ENCODE assay signal across 8 mouse cellular contexts in genomic region chr7:79792635-79793421, GRCm38 (mm10). TPM values are rescaled to one million over a fixed set of nuclear protein-coding genes. Genes with fewer than 3 reads are reported as not detected.
DNase-seq lines count a peak whose midpoint lies in the region; ATAC-seq and TF ChIP-seq lines count a peak whose summit lies in the region.

No protein-coding gene starts in this region.

- no peaks in the 10 kb centered on the region for H3K27me3 ChIP-seq in MEL (ENCODE audit: control insufficient read depth in 1 of 2, insufficient read depth in 2 of 2, low read length in 2 of 2)
- H3K27me3 ChIP-seq in embryonic facial prominence, embryonic 12.5 days, result peaks cover 50% of the 10 kb centered on the region
- peaks cover 67% of the 10 kb centered on the region for H3K27me3 ChIP-seq in limb, embryonic 15.5 days

- H3K9ac ChIP-seq in MEL (ENCODE audit: control insufficient read depth, low read depth, low read length, poor library complexity, severe bottlenecking), result no peak overlapping the region
- peak overlapping the region; percentile 49 for H3K9ac ChIP-seq in embryonic facial prominence, embryonic 12.5 days
- peak overlapping the region; percentile 17; the same call in 1 of the 2 replicates for H3K9ac ChIP-seq in limb, embryonic 15.5 days

- peak; percentile 44 to 70 (median 45) for TF ChIP-seq CTCF in MEL (IDR thresholded peaks at IDR 0.05 in 2 of 3, conservative IDR thresholded peaks at IDR 0.05 in 1 of 3; ENCODE audit: control insufficient read depth in 1 of 3, insufficient read depth in 1 of 3, low read depth in 2 of 3, low read length in 3 of 3, poor library complexity in 1 of 3, severe bottlenecking in 1 of 3)

- 2% methylated on average over 80 of the region's 80 CpGs for WGBS in embryonic facial prominence, embryonic 12.5 days
- under 1% methylated on average over 73 of the region's 80 CpGs for WGBS in limb, embryonic 15.5 days

- H3K4me3 ChIP-seq in MEL (ENCODE audit: control insufficient read depth in 1 of 2, insufficient read depth in 1 of 2, low read depth in 2 of 2, low read length in 2 of 2), result no peak overlapping the region
- peak overlapping the region; percentile 46 for H3K4me3 ChIP-seq in embryonic facial prominence, embryonic 12.5 days
- peak overlapping the region; percentile 46 for H3K4me3 ChIP-seq in limb, embryonic 15.5 days

- TF ChIP-seq RAD21 in MEL (IDR thresholded peaks at IDR 0.05; ENCODE audit: low read depth, low read length), result peak; percentile 3

- no peak overlapping the region for H3K27ac ChIP-seq in MEL (ENCODE audit: control insufficient read depth, low read depth, low read length)
- no peak overlapping the region for H3K27ac ChIP-seq in embryonic facial prominence, embryonic 12.5 days
- H3K27ac ChIP-seq in limb, embryonic 15.5 days, result no peak overlapping the region

- no peak for TF ChIP-seq POLR2A in MEL (IDR thresholded peaks at IDR 0.05; ENCODE audit: control insufficient read depth in 1 of 2, insufficient read depth in 1 of 2, low read depth in 1 of 2, low read length in 2 of 2, poor library complexity in 1 of 2)

- H3K4me1 ChIP-seq in MEL (ENCODE audit: control insufficient read depth in 1 of 2, insufficient read depth in 2 of 2, low read length in 2 of 2), result no peaks in the 10 kb centered on the region
- H3K4me1 ChIP-seq in embryonic facial prominence, embryonic 12.5 days, result 0 out of 2 replicates have a peak, but pooled peaks cover 3% of the 10 kb centered on the region
- peaks cover 11% of the 10 kb centered on the region for H3K4me1 ChIP-seq in limb, embryonic 15.5 days

- DNase-seq in kidney, adult 18-20 months, result peak; percentile 49
- DNase-seq in kidney, adult 9 months, result no peak
- no peak for DNase-seq in MEL (ENCODE audit: low read depth, low spot score)
- DNase-seq in naive thymus-derived CD4-positive, alpha-beta T cell, adult 2 months (ENCODE audit: low read depth), result peak; percentile 34

- H3K9me3 ChIP-seq in MEL (replicated peaks; ENCODE audit: insufficient read depth, low read length), result no peaks in the 10 kb centered on the region
- H3K9me3 ChIP-seq in embryonic facial prominence, embryonic 12.5 days, result no peaks in the 10 kb centered on the region
- H3K9me3 ChIP-seq in limb, embryonic 15.5 days, result no peaks in the 10 kb centered on the region

- no peak for TF ChIP-seq EP300 in MEL (IDR thresholded peaks at IDR 0.05; ENCODE audit: low read depth in 1 of 2, low read length in 2 of 2)

- peak overlapping the region; percentile 81 for H3K4me2 ChIP-seq in embryonic facial prominence, embryonic 12.5 days (replicated peaks)
- peak overlapping the region; percentile 91 for H3K4me2 ChIP-seq in limb, embryonic 15.5 days

- ATAC-seq in embryonic facial prominence, embryonic 12.5 days (ENCODE audit: insufficient number of reproducible peaks, insufficient read depth, low FRiP score, low TSS enrichment), result no peak
- ATAC-seq in hematopoietic stem cell, adult 5-6 weeks (replicated peaks in 1 of 2; ENCODE audit: insufficient read depth in 1 of 2, low FRiP score in 2 of 2, low TSS enrichment in 1 of 2, low read depth in 1 of 2, poor library complexity in 2 of 2, severe bottlenecking in 2 of 2), result peak; percentile 8 to 41; a peak in 3 of 4 replicates
- ATAC-seq in limb, embryonic 15.5 days (ENCODE audit: insufficient number of reproducible peaks, low FRiP score, low TSS enrichment, low read depth), result 0 out of 2 replicates have a peak, but pooled peaks have one; percentile 11
- ATAC-seq in erythroid progenitor cell, adult 5-6 weeks (replicated peaks; ENCODE audit: low FRiP score, poor library complexity, severe bottlenecking), result no peak

- no peaks in the 10 kb centered on the region for H3K36me3 ChIP-seq in MEL (ENCODE audit: control insufficient read depth in 1 of 2, insufficient read depth in 2 of 2, low read length in 2 of 2)
- H3K36me3 ChIP-seq in embryonic facial prominence, embryonic 12.5 days, result no peaks in the 10 kb centered on the region
- no peaks in the 10 kb centered on the region for H3K36me3 ChIP-seq in limb, embryonic 15.5 days

- H3K79me2 ChIP-seq in MEL (ENCODE audit: control insufficient read depth, insufficient read depth, low read length, poor library complexity), result no peaks in the 10 kb centered on the region

TF ChIP-seq in MEL, 35 proteins besides CTCF, POLR2A, EP300 and RAD21:
- no peak for TF ChIP-seq ZNF384 (IDR thresholded peaks at IDR 0.05; ENCODE audit: low read depth, low read length)
- no peak for TF ChIP-seq MXI1 (IDR thresholded peaks at IDR 0.05; ENCODE audit: low read depth, low read length)
- TF ChIP-seq SIN3A (IDR thresholded peaks at IDR 0.05; ENCODE audit: low read length), result no peak
- TF ChIP-seq SMC3 (IDR thresholded peaks at IDR 0.05; ENCODE audit: low read depth, low read length), result 0 out of 2 replicates have a peak, but pooled peaks have one; percentile 13

RNA-seq across cellular contexts. Expression of gene Mesp1, which starts 0.8 kb away (rescaled TPM):
- total RNA-seq in MEL (2012; rRNA removed), result not detected in 2 replicates
- polyA plus RNA-seq in MEL (2012; ENCODE audit: insufficient read depth in 1 of 2, insufficient read length in 2 of 2, low read depth in 1 of 2, low replicate concordance in 2 of 2, missing spikeins in 1 of 2), result not detected
- polyA plus RNA-seq in embryonic facial prominence, embryonic 12.5 days (2016; fragmentation: Nextera tagmentation; extraction: Ambion mirVana), result not detected in 2 replicates
- total RNA-seq in hematopoietic stem cell, adult 5-6 weeks (2017), result not detected in 2 replicates
- polyA plus RNA-seq in limb, embryonic 15.5 days (2015; fragmentation: Nextera tagmentation; extraction: Ambion mirVana), result 0.15 TPM in 1 of 2 replicates, not detected in the other
- total RNA-seq in erythroid progenitor cell, adult 5-6 weeks (2015; ENCODE audit: low replicate concordance), result not detected in 2 replicates
- not detected in 2 replicates for total RNA-seq in erythroid progenitor cell, adult 5-6 weeks (2017; ENCODE audit: low replicate concordance)

RNA-seq across cellular contexts. Expression of gene Mesp2, which starts 17.7 kb away (rescaled TPM):
- not detected in 2 replicates for total RNA-seq in MEL (2012; rRNA removed)
- polyA plus RNA-seq in MEL (2012; ENCODE audit: insufficient read depth in 1 of 2, insufficient read length in 2 of 2, low read depth in 1 of 2, low replicate concordance in 2 of 2, missing spikeins in 1 of 2), result not detected
- 0.15 and 0.22 TPM in 2 replicates for polyA plus RNA-seq in embryonic facial prominence, embryonic 12.5 days (2016; fragmentation: Nextera tagmentation; extraction: Ambion mirVana)
- total RNA-seq in hematopoietic stem cell, adult 5-6 weeks (2017), result 0.63 TPM in 1 of 2 replicates, not detected in the other
- polyA plus RNA-seq in limb, embryonic 15.5 days (2015; fragmentation: Nextera tagmentation; extraction: Ambion mirVana), result 0.83 and 0.90 TPM in 2 replicates
- not detected in 2 replicates for total RNA-seq in erythroid progenitor cell, adult 5-6 weeks (2015; ENCODE audit: low replicate concordance)
- total RNA-seq in erythroid progenitor cell, adult 5-6 weeks (2017; ENCODE audit: low replicate concordance), result not detected in 2 replicates

RNA-seq across cellular contexts. Expression of gene Wdr93, which starts 49.9 kb away (rescaled TPM):
- 0.16 and 0.23 TPM in 2 replicates for total RNA-seq in MEL (2012; rRNA removed)
- polyA plus RNA-seq in MEL (2012; ENCODE audit: insufficient read depth in 1 of 2, insufficient read length in 2 of 2, low read depth in 1 of 2, low replicate concordance in 2 of 2, missing spikeins in 1 of 2), result under 1 TPM in 1 of 2 experiments, not detected in 1; 0.40 TPM
- 0.56 TPM in 1 of 2 replicates, not detected in the other for polyA plus RNA-seq in embryonic facial prominence, embryonic 12.5 days (2016; fragmentation: Nextera tagmentation; extraction: Ambion mirVana)
- not detected in 2 replicates for total RNA-seq in hematopoietic stem cell, adult 5-6 weeks (2017)
- polyA plus RNA-seq in limb, embryonic 15.5 days (2015; fragmentation: Nextera tagmentation; extraction: Ambion mirVana), result 0.25 TPM in 1 of 2 replicates, not detected in the other
- not detected in 2 replicates for total RNA-seq in erythroid progenitor cell, adult 5-6 weeks (2015; ENCODE audit: low replicate concordance)
- total RNA-seq in erythroid progenitor cell, adult 5-6 weeks (2017; ENCODE audit: low replicate concordance), result not detected in 2 replicates

RNA-seq across cellular contexts. Expression of gene Pex11a, which starts 49.9 kb away (rescaled TPM):
- 3.4 and 3.9 TPM in 2 replicates for total RNA-seq in MEL (2012; rRNA removed)
- 1 to 10 TPM in 1 of 2 experiments, not detected in 1; 8.7 TPM for polyA plus RNA-seq in MEL (2012; ENCODE audit: insufficient read depth in 1 of 2, insufficient read length in 2 of 2, low read depth in 1 of 2, low replicate concordance in 2 of 2, missing spikeins in 1 of 2)
- 10.3 and 11.9 TPM in 2 replicates for polyA plus RNA-seq in embryonic facial prominence, embryonic 12.5 days (2016; fragmentation: Nextera tagmentation; extraction: Ambion mirVana)
- total RNA-seq in hematopoietic stem cell, adult 5-6 weeks (2017), result 4.9 and 5.6 TPM in 2 replicates
- polyA plus RNA-seq in limb, embryonic 15.5 days (2015; fragmentation: Nextera tagmentation; extraction: Ambion mirVana), result 8.3 and 10.5 TPM in 2 replicates
- total RNA-seq in erythroid progenitor cell, adult 5-6 weeks (2015; ENCODE audit: low replicate concordance), result 1.3 and 4.0 TPM in 2 replicates
- not detected in 2 replicates for total RNA-seq in erythroid progenitor cell, adult 5-6 weeks (2017; ENCODE audit: low replicate concordance)

Comparison
In these comparisons a context has a peak if more than half of its experiments do, and no peak if none do; other contexts are left out.
1. DNase-seq: peak in kidney, adult 18-20 months (single experiment) and naive thymus-derived CD4-positive, alpha-beta T cell, adult 2 months (single experiment); none in kidney, adult 9 months (single experiment) and MEL (single experiment).
2. H3K4me3 ChIP-seq: peak in embryonic facial prominence, embryonic 12.5 days (single experiment) and limb, embryonic 15.5 days (single experiment); none in MEL (0 of 2).
3. ATAC-seq: peak in hematopoietic stem cell, adult 5-6 weeks (2 of 2) and limb, embryonic 15.5 days (single experiment); none in embryonic facial prominence, embryonic 12.5 days (single experiment) and erythroid progenitor cell, adult 5-6 weeks (single experiment).